Mouse (Mus musculus) lung, adult 10 weeks (tissue): ENCODE measurements around the gene Elmod2. TPM values are rescaled to one million over a fixed set of nuclear protein-coding genes. Genes with fewer than 3 reads are reported as not detected.

Source experiments
- polyA plus RNA-seq: library from polyadenylated mRNA; stranded (reverse); fragments of 350-450 nt; fragmentation: Illumina TruSeq; extraction: RNeasy Lipid Tissue Mini Kit (QIAGEN cat#74804); gene quantifications from one replicate; pipeline ENCODE4 v1.2.3, GENCODE M21; 2014; ENCODE audit warnings: low read depth, low replicate concordance; ENCODE audit not compliant: insufficient read depth

Elmod2 gene
- 4.9 TPM for polyA plus RNA-seq

GRCm38 (mm10) chr8:83331899-83332697 lies at the start of gene Elmod2:
Gene Elmod2, minus strand, starts transcription at chr8:83332486.

GRCm38 (mm10) chr8:83348263-83348662 lies 16.0 kb upstream of the Elmod2 start, which contains the start of gene Mgat4d:
Gene Mgat4d, plus strand, starts transcription at chr8:83348471.

GRCm38 (mm10) chr8:83290176-83290575 lies 42.1 kb downstream of the Elmod2 start, which contains the start of gene Ucp1:
Gene Ucp1, plus strand, starts transcription at chr8:83290352.

Other genes with a start within 250 kb of the Elmod2 start
- gene Tbc1d9, start 167.1 kb downstream of the Elmod2 start, polyA plus RNA-seq = 5.6 TPM
- not detected for gene Gm10645, start 166.3 kb downstream of the Elmod2 start, polyA plus RNA-seq
- 27.4 TPM for gene Ucp1, start 42.1 kb downstream of the Elmod2 start, polyA plus RNA-seq
- gene Mgat4d, start 16.0 kb upstream of the Elmod2 start, polyA plus RNA-seq = not detected
- gene Clgn, start 57.4 kb upstream of the Elmod2 start, polyA plus RNA-seq = not detected
- gene Scoc, start 125.9 kb upstream of the Elmod2 start, polyA plus RNA-seq = 53.7 TPM
- not detected for gene Olfr370, start 203.3 kb upstream of the Elmod2 start, polyA plus RNA-seq
- 270 TPM for gene Ndufb7, start 234.2 kb upstream of the Elmod2 start, polyA plus RNA-seq